Mouse (Mus musculus): ENCODE measurements around the gene Chchd1.

Chchd1 gene

GRCm38 (mm10) chr14:20721371-20721770, 18.6 kb downstream of the Chchd1 start:
- ATAC-seq (ENCODE audit: insufficient number of reproducible peaks, low FRiP score, low TSS enrichment), result no peak

GRCm38 (mm10) chr14:20723006-20723405, 20.2 kb downstream of the Chchd1 start:
- ATAC-seq (ENCODE audit: insufficient number of reproducible peaks, low FRiP score, low TSS enrichment), result no peak

GRCm38 (mm10) chr14:20724043-20724442, 21.2 kb downstream of the Chchd1 start:
- 0 out of 2 replicates have a peak, but pooled peaks have one; percentile 24 for ATAC-seq (ENCODE audit: insufficient number of reproducible peaks, low FRiP score, low TSS enrichment)

- no peak for ATAC-seq (ENCODE audit: insufficient number of reproducible peaks, low FRiP score, low TSS enrichment)
Observed at GRCm38 (mm10) chr14:20725660-20726339, 23.0 kb downstream of the Chchd1 start.

- ATAC-seq (ENCODE audit: insufficient number of reproducible peaks, low FRiP score, low TSS enrichment), result no peak
Observed at GRCm38 (mm10) chr14:20729871-20730270, 27.1 kb downstream of the Chchd1 start.

GRCm38 (mm10) chr14:20730853-20731602, 28.2 kb downstream of the Chchd1 start:
- no peak for ATAC-seq (ENCODE audit: insufficient number of reproducible peaks, low FRiP score, low TSS enrichment)

- ATAC-seq (ENCODE audit: insufficient number of reproducible peaks, low FRiP score, low TSS enrichment), result 0 out of 2 replicates have a peak, but pooled peaks have one; percentile 5
Observed at GRCm38 (mm10) chr14:20733041-20733951, 30.5 kb downstream of the Chchd1 start.

GRCm38 (mm10) chr14:20733952-20734774, 31.4 kb downstream of the Chchd1 start, which contains the start of gene Ndst2:
Ndst2 (minus strand) TSS chr14:20734562.
- peak; percentile 95 for ATAC-seq (ENCODE audit: insufficient number of reproducible peaks, low FRiP score, low TSS enrichment)

- no peak for ATAC-seq (ENCODE audit: insufficient number of reproducible peaks, low FRiP score, low TSS enrichment)
Observed at GRCm38 (mm10) chr14:20735052-20735451, 32.2 kb downstream of the Chchd1 start.

- ATAC-seq (ENCODE audit: insufficient number of reproducible peaks, low FRiP score, low TSS enrichment), result no peak
Observed at GRCm38 (mm10) chr14:20735892-20736390, 33.1 kb downstream of the Chchd1 start.

GRCm38 (mm10) chr14:20737306-20737705, 34.5 kb downstream of the Chchd1 start:
- ATAC-seq (ENCODE audit: insufficient number of reproducible peaks, low FRiP score, low TSS enrichment), result no peak

- no peak for ATAC-seq (ENCODE audit: insufficient number of reproducible peaks, low FRiP score, low TSS enrichment)
Observed at GRCm38 (mm10) chr14:20738511-20738910, 35.7 kb downstream of the Chchd1 start.

GRCm38 (mm10) chr14:20741301-20741700, 38.5 kb downstream of the Chchd1 start:
- no peak for ATAC-seq (ENCODE audit: insufficient number of reproducible peaks, low FRiP score, low TSS enrichment)

GRCm38 (mm10) chr14:20743614-20744013, 40.8 kb downstream of the Chchd1 start:
- ATAC-seq (ENCODE audit: insufficient number of reproducible peaks, low FRiP score, low TSS enrichment), result no peak

GRCm38 (mm10) chr14:20746935-20747334, 44.1 kb downstream of the Chchd1 start:
- no peak for ATAC-seq (ENCODE audit: insufficient number of reproducible peaks, low FRiP score, low TSS enrichment)

- no peak for ATAC-seq (ENCODE audit: insufficient number of reproducible peaks, low FRiP score, low TSS enrichment)
Observed at GRCm38 (mm10) chr14:20748388-20748787, 45.6 kb downstream of the Chchd1 start.

GRCm38 (mm10) chr14:20749494-20750051, 46.8 kb downstream of the Chchd1 start:
- ATAC-seq (ENCODE audit: insufficient number of reproducible peaks, low FRiP score, low TSS enrichment), result no peak

- ATAC-seq (ENCODE audit: insufficient number of reproducible peaks, low FRiP score, low TSS enrichment), result no peak
Observed at GRCm38 (mm10) chr14:20750503-20750902, 47.7 kb downstream of the Chchd1 start.

GRCm38 (mm10) chr14:20753792-20754191, 51.0 kb downstream of the Chchd1 start:
- ATAC-seq (ENCODE audit: insufficient number of reproducible peaks, low FRiP score, low TSS enrichment), result no peak
